Mouse (Mus musculus) megakaryocyte, adult 5-6 weeks (primary cell): ENCODE measurements at regions not wholly inside any gene's neighbourhood (a gene's known extent, or its start where the extent isn't known, plus 50 kb on each side); places are given as distances from the start of the nearest gene placed in this dataset.

Experiments
- ATAC-seq: 2 replicates; pipeline ENCODE4 v1.8.0; 2016; ENCODE audit warnings: mild to moderate bottlenecking, inconsistent platforms; ENCODE audit not compliant: poor library complexity, severe bottlenecking

GRCm38 (mm10) chr3:147041201-147041600, 189.0 kb downstream of the Ttll7 start:
- ATAC-seq: no peak

GRCm38 (mm10) chr3:147042911-147043310, 190.7 kb downstream of the Ttll7 start:
- no peak for ATAC-seq

- no peak for ATAC-seq
These were observed 194.5 kb downstream of the Ttll7 start for GRCm38 (mm10) chr3:147046634-147047033.

- ATAC-seq: no peak
These were observed 202.1 kb downstream of the Ttll7 start for GRCm38 (mm10) chr3:147054157-147054838.

- ATAC-seq: no peak
These were observed 205.7 kb downstream of the Ttll7 start for GRCm38 (mm10) chr3:147057874-147058273.

GRCm38 (mm10) chr3:147060659-147061058, 208.5 kb downstream of the Ttll7 start:
- peak; percentile 89 for ATAC-seq

- ATAC-seq: no peak
These were observed 210.3 kb downstream of the Ttll7 start for GRCm38 (mm10) chr3:147062451-147062850.

- ATAC-seq: no peak
These were observed 211.6 kb downstream of the Ttll7 start for GRCm38 (mm10) chr3:147063578-147064442.

- peak; percentile 26 for ATAC-seq
These were observed 212.3 kb downstream of the Ttll7 start for GRCm38 (mm10) chr3:147064443-147064868.

GRCm38 (mm10) chr3:147070972-147071371, 218.8 kb downstream of the Ttll7 start:
- ATAC-seq: peak; percentile 94

- no peak for ATAC-seq
These were observed 228.0 kb downstream of the Ttll7 start for GRCm38 (mm10) chr3:147080197-147080596.

GRCm38 (mm10) chr3:147080768-147081448, 228.7 kb downstream of the Ttll7 start:
- no peak for ATAC-seq

GRCm38 (mm10) chr3:147081763-147082162, 229.6 kb downstream of the Ttll7 start:
- no peak for ATAC-seq

- ATAC-seq: no peak
These were observed 230.2 kb downstream of the Ttll7 start for GRCm38 (mm10) chr3:147082255-147082943.

- no peak for ATAC-seq
These were observed 231.2 kb downstream of the Ttll7 start for GRCm38 (mm10) chr3:147083374-147083773.

GRCm38 (mm10) chr3:147083823-147084222, 231.7 kb downstream of the Ttll7 start:
- ATAC-seq: no peak

- no peak for ATAC-seq
These were observed 232.5 kb downstream of the Ttll7 start for GRCm38 (mm10) chr3:147084624-147085189.

- ATAC-seq: no peak
These were observed 236.0 kb downstream of the Ttll7 start for GRCm38 (mm10) chr3:147088171-147088570.

GRCm38 (mm10) chr3:147089716-147090115, 237.5 kb downstream of the Ttll7 start:
- no peak for ATAC-seq
